Mouse (Mus musculus) embryonic facial prominence, embryonic 14.5 days (tissue): Measurements from ENCODE around the gene Sars2. TPM values are rescaled to one million over a fixed set of nuclear protein-coding genes. Genes with fewer than 3 reads are reported as not detected.

Experiments used
- ATAC-seq: fragments of 200-750 bp; cut with Nextera tagmentation; 2 replicates; pipeline ENCODE4 v1.8.0; 2017; ENCODE audit warnings: low read depth, moderate number of reproducible peaks, moderate TSS enrichment
- DNase-seq: peaks from one replicate; pipeline ENCODE4 v3.0.0-alpha.2; 2015; ENCODE audit warnings: low spot score
- H3K27ac ChIP-seq: fragments of 300-500 bp; sonication (generic); replicated peaks from 2 replicates; pipeline ENCODE4 v1.5.1; 2014; ENCODE audit warnings: low read depth, mild to moderate bottlenecking, low read length, moderate library complexity
- H3K27me3 ChIP-seq: fragments of 300-500 bp; sonication (generic); replicated peaks from 2 replicates; pipeline ENCODE4 v1.6.1; 2014; ENCODE audit warnings: low read length; ENCODE audit not compliant: control insufficient read depth, insufficient read depth
- H3K36me3 ChIP-seq: fragments of 300-500 bp; sonication (generic); 2 replicates; pipeline ENCODE4 v1.6.1; 2014; ENCODE audit warnings: low read length, mixed read lengths; ENCODE audit not compliant: control insufficient read depth, insufficient read depth
- H3K4me1 ChIP-seq: fragments of 300-500 bp; sonication (generic); 2 replicates; pipeline ENCODE4 v1.6.1; 2014; ENCODE audit warnings: antibody characterized with exemption, low read length; ENCODE audit not compliant: control insufficient read depth, insufficient read depth
- H3K4me2 ChIP-seq: fragments of 300-500 bp; sonication (generic); 2 replicates; pipeline ENCODE4 v1.6.1; 2014; ENCODE audit warnings: low read depth, mild to moderate bottlenecking, low read length, moderate library complexity, mixed read lengths
- H3K4me3 ChIP-seq: fragments of 300-500 bp; sonication (generic); 2 replicates; pipeline ENCODE4 v1.5.1; 2014; ENCODE audit warnings: low read depth, mild to moderate bottlenecking, low read length
- H3K9ac ChIP-seq: fragments of 300-500 bp; sonication (generic); 2 replicates; pipeline ENCODE4 v1.6.1; 2014; ENCODE audit warnings: low read depth, mild to moderate bottlenecking, low read length, moderate library complexity, mixed read lengths
- H3K9me3 ChIP-seq: fragments of 300-500 bp; sonication (generic); 2 replicates; pipeline ENCODE4 v1.6.1; 2016; ENCODE audit warnings: low read length; ENCODE audit not compliant: control insufficient read depth
- WGBS: fragments of 180-500 bp; shearing (Covaris S2); extraction: QIAGEN DNeasy Blood & Tissue Kit; methylation state at CpG from one replicate; pipeline ENCODE4 v1.1.7; 2014; 5-methylcytosine and 5-hydroxymethylcytosine counted together
- polyA plus RNA-seq: library from polyadenylated mRNA; unstranded; fragments of >200 nt; fragmentation: Nextera tagmentation; extraction: Ambion mirVana; gene quantifications from 2 replicates; pipeline ENCODE4 v1.2.1, GENCODE M21; 2014

Gene Sars2
- polyA plus RNA-seq, 1 experiment from 2014 or later = 20.5 TPM

DNA sequence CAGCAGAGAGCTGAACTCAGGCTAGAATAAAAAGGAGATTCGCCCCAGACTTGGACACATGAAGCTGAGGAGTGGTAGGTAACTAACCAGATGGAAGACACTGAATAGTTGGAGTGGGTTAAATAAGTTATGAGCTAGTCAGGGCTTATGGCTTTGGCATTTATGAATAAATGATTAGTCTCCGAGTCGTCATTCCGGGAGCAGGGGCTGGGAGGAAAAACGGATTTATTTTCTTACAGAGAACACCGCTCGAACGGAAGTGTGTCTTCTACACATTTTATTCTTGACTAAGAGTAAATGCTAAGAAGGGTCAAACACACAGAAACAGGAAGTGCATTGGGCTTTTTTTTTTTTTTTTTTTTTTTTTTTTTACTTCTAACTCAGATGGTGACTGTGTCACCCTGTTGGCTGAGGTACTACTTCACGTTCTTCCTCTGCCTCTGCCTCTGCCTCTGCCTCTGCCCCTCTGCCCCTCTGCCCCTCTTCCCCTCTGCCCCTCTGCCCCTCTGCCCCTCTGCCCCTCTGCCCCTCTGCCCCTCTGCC, 39.1 kb upstream of the Sars2 start:
- Histone ChIP-seq H3K9ac (no peak overlapping the region), H3K4me2 (no peak overlapping the region), H3K27ac (no peak overlapping the region), H3K9me3 (0 out of 2 replicates have a peak, but pooled peaks cover 5% of the 10 kb centered on the region), H3K27me3 (no peaks in the 10 kb centered on the region), H3K36me3 (no peaks in the 10 kb centered on the region), H3K4me1 (no peaks in the 10 kb centered on the region), H3K4me3 (no peak overlapping the region)
- 68% methylated on average over 9 of the region's 9 CpGs for WGBS
- DNase-seq (no peak), ATAC-seq (no peak)

DNA sequence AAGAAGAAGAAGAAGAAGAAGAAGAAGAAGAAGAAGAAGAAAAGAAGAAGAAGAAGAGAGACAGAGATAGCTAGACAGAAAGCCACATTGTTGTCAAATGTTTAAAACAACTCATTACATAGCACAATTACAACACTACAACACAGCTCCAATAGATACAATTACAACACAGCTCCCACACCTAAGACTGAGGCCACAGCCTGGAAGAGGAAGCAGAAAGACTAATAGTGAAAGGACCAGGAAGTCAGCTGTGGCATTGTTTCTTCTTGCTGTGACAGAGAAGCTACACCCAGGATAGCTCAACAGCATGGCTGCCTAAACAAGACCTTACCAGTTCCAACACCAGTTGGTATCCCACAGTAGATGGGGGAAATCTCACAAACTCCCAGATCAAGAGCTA, 32.3 kb upstream of the Sars2 start:
- Histone ChIP-seq H3K27me3 (no peaks in the 10 kb centered on the region), H3K36me3 (no peaks in the 10 kb centered on the region), H3K4me3 (no peak overlapping the region), H3K9me3 (no peaks in the 10 kb centered on the region), H3K4me2 (no peak overlapping the region), H3K4me1 (no peaks in the 10 kb centered on the region), H3K27ac (no peak overlapping the region), H3K9ac (no peak overlapping the region)
- ATAC-seq (no peak), DNase-seq (no peak)

DNA sequence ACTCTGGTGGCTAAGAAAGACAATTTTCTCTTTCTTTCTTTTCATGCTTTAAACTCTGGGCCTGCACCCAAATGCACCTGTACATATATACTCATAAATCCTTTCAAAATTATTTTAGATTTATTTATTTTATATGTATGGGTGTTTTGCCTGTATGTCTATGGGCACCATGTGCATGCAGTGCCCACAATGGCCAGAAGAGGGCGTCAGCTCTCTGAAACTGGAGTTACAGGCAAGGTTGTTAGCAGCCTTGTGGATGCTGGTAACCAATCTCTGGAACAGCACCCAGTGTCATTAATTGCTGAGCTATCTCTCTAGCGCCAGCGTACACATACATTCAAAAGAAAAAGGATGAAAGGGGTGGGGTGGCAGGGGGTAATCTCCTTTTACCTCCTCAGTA, 30.8 kb upstream of the Sars2 start:
- H3K36me3 ChIP-seq = no peaks in the 10 kb centered on the region
- H3K4me1 ChIP-seq = peaks cover under 1% of the 10 kb centered on the region
- no peaks in the 10 kb centered on the region for H3K9me3 ChIP-seq
- no peaks in the 10 kb centered on the region for H3K27me3 ChIP-seq
- no peak overlapping the region for H3K27ac ChIP-seq
- 67% methylated on average over 3 of the region's 3 CpGs for WGBS
- no peak overlapping the region for H3K4me2 ChIP-seq
- DNase-seq (no peak), ATAC-seq (no peak)
- H3K9ac ChIP-seq = no peak overlapping the region
- H3K4me3 ChIP-seq = no peak overlapping the region

DNA sequence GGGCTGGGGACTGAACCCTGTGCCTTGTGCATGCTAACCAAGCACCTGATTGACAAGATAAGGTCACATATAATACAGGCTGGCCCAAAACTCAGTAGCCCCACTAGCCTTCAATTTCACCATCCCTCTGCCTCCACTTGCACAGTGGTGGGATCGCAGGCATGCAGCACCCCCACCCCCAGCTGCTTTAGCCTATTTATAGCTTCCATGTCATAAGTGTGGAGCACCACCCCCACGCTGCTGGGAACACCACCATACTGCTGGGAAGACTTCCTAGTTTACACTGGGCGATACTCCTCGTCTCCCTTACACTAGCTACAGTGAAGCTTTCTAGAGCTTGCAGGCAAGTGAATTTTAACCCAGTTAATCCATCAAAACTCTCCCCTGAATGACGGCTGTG, 27.1 kb upstream of the Sars2 start:
- H3K27ac ChIP-seq = no peak overlapping the region; the same call in 1 of the 2 replicates
- no peaks in the 10 kb centered on the region for H3K9me3 ChIP-seq
- H3K36me3 ChIP-seq = no peaks in the 10 kb centered on the region
- no peak overlapping the region for H3K4me3 ChIP-seq
- no peaks in the 10 kb centered on the region for H3K27me3 ChIP-seq
- WGBS = 75% methylated on average over 5 of the region's 5 CpGs
- H3K4me2 ChIP-seq = no peak overlapping the region
- DNase-seq (peak; percentile 34), ATAC-seq (no peak)
- H3K4me1 ChIP-seq = peaks cover 5% of the 10 kb centered on the region
- H3K9ac ChIP-seq = no peak overlapping the region

DNA sequence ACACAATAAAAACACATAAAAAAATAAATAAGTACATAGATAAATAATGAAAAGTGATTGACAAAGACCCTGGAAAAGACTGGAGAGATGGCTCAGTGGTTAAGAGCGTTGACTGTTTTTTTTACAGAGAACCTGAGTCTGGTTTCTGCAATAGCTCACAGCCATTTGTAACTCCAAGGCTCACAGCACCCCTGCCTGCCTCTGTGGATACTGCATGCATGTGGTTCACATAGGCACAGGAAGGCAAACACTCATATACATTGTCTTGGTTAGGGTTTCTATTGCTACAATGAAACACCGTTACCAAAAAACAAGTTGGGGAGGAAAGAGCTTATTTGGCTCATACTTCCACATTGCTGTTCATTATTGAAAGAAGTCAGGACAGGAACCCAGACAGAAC, 26.2 kb upstream of the Sars2 start:
- H3K9me3 ChIP-seq = no peaks in the 10 kb centered on the region
- no peaks in the 10 kb centered on the region for H3K36me3 ChIP-seq
- no peaks in the 10 kb centered on the region for H3K27me3 ChIP-seq
- no peak overlapping the region for H3K27ac ChIP-seq
- H3K4me2 ChIP-seq = no peak overlapping the region
- H3K9ac ChIP-seq = no peak overlapping the region
- ATAC-seq (no peak), DNase-seq (no peak)
- peaks cover 5% of the 10 kb centered on the region for H3K4me1 ChIP-seq
- WGBS = 89% methylated on average over 2 of the region's 2 CpGs
- no peak overlapping the region for H3K4me3 ChIP-seq

DNA sequence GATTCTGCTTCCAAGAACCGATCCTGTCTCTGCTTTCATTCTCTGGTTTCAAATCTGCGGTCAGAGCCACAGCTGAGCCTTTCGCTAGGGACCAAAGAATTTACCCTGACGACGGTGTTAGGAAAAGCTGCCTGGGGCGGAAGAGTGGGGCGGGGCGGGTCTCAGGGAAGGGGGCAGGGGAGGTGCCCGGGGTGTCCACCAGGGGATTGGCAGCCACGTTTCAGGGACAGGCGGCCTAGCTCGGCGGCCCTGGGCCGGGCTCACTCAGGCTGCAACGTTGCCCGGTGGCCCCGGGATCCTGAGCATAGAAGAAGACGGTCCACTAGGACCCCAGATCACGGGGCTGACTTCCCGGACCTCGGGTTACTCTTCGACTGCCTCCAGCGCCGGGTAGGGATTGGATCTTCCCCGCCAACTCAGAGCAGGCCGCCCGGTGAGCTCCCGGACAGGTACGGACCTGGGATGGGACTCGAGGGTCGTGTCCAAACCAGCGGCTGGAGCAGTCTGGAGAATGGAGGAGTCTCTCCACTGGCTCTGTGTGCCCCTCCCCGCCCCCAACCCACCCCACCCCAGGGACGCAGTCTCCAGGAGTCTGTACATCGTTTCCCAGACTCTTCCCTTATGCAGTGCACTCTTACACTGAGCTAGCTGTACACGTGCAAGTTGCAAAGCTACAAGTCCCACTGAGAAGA, 25.1 kb upstream of the Sars2 start, which contains the start of gene Fbxo17:
Gene Fbxo17 (plus strand): TSS at position 215 of the 692 bp plus-strand sequence.
- H3K36me3 ChIP-seq = no peaks in the 10 kb centered on the region
- peaks cover 5% of the 10 kb centered on the region for H3K4me1 ChIP-seq
- peak; percentile 81 for ATAC-seq
- peak within 1 kb of the TSS; percentile 78 for H3K27ac ChIP-seq
- H3K9me3 ChIP-seq = no peaks in the 10 kb centered on the region
- no peaks in the 10 kb centered on the region for H3K27me3 ChIP-seq
- 2% methylated on average over 21 of the region's 36 CpGs for WGBS
- DNase-seq = peak; percentile 90
- H3K9ac ChIP-seq = peak within 1 kb of the TSS; percentile 75
- peak within 1 kb of the TSS; percentile 75 for H3K4me2 ChIP-seq
- peak within 1 kb of the TSS; percentile 52 for H3K4me3 ChIP-seq

DNA sequence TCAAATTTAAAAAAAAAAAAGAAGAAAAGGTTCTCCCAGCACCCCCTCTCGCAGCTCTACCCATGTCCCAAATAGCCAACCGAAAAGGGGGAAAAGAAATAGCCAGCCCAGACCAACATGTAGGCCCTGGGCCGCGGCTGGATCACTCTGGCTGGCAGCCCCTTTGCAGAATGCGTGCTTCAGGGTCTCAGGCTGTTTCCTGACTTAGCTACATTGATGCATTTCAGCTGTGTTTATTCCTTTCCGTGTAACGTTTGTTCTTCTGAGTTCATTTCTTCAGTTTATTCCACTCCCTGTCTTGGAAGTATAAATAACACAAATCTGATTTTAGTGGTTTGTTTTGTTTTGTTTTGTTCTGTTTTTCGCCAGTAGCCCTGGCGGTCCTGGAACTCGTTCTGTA, 24.1 kb upstream of the Sars2 start:
- DNase-seq (no peak), ATAC-seq (no peak)
- Histone ChIP-seq H3K27ac (no peak overlapping the region), H3K36me3 (no peaks in the 10 kb centered on the region), H3K4me1 (peaks cover 5% of the 10 kb centered on the region), H3K4me3 (peak overlapping the region; percentile 52), H3K9ac (0 out of 2 replicates have a peak overlapping the region, but pooled peaks have one; percentile 75), H3K9me3 (no peaks in the 10 kb centered on the region), H3K4me2 (peak overlapping the region; percentile 75), H3K27me3 (no peaks in the 10 kb centered on the region)
- 65% methylated on average over 10 of the region's 10 CpGs for WGBS

DNA sequence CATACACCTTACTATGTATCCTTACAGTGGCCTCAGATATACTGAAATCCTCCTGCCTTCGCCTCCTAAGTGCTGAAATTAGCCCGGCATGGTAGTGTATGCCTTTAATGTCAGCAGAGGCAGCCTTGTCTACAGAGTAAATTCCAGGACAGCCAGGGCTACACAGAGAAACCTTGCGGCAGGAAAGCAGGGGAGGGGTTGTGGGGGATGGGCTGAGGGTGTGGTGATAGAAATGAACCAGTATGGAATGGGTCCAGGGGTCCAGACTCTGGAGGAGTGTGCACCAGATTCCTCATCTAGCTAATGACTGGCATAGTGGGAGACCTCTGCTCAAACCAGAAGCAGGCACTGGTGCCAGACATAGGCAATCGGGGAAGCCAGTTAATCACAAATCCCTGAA, 22.6 kb upstream of the Sars2 start:
- ATAC-seq (no peak), DNase-seq (no peak)
- Histone ChIP-seq H3K4me1 (peaks cover 5% of the 10 kb centered on the region), H3K36me3 (no peaks in the 10 kb centered on the region), H3K9ac (0 out of 2 replicates have a peak overlapping the region, but pooled peaks have one; percentile 14), H3K27me3 (no peaks in the 10 kb centered on the region), H3K4me3 (no peak overlapping the region), H3K9me3 (no peaks in the 10 kb centered on the region), H3K27ac (no peak overlapping the region), H3K4me2 (0 out of 2 replicates have a peak overlapping the region, but pooled peaks have one; percentile 10)
- WGBS = 30% methylated on average over 4 of the region's 4 CpGs

DNA sequence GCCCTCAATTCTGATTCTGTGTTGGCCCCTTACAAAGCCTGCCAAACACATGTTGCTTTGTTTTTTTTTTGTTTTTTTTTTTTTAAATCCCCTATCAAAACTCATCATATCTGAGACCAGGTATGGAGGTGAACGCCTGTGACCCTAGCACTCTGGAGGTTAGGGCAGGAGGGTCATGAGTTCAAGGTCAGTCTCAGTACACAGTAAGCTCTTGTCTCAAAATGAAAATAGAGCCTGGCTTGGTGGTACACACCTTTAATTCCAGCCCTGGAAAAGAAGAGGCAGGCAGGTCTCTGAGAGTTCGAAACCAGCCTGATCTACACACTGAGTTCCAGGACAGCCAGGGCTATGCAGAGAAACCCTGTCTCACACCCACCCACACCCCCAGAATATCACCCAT, 22.1 kb upstream of the Sars2 start:
- Histone ChIP-seq H3K36me3 (peaks cover 2% of the 10 kb centered on the region), H3K9me3 (no peaks in the 10 kb centered on the region), H3K4me1 (peaks cover 5% of the 10 kb centered on the region), H3K27me3 (no peaks in the 10 kb centered on the region), H3K9ac (no peak overlapping the region), H3K27ac (0 out of 2 replicates have a peak overlapping the region, but pooled peaks have one; percentile 10), H3K4me3 (no peak overlapping the region), H3K4me2 (no peak overlapping the region)
- 78% methylated on average over 2 of the region's 2 CpGs for WGBS
- no peak for DNase-seq
- no peak for ATAC-seq
